Mouse (Mus musculus) thymus, postnatal 4 days (tissue): ENCODE data around the gene Pde10a.
A peak's percentile ranks its signal among the peaks of the same experiment; 100 is the strongest.

Experiments
- DNase-seq: peaks from one replicate; pipeline ENCODE4 v3.0.0; 2021

Gene Pde10a

GRCm38 (mm10) chr17:8526815-8527261 is 1.7 kb downstream of the Pde10a start:
- DNase-seq, result no peak

GRCm38 (mm10) chr17:8528641-8529040 is 3.5 kb downstream of the Pde10a start:
- no peak for DNase-seq

- no peak for DNase-seq
Observed at GRCm38 (mm10) chr17:8532609-8533008, 7.4 kb downstream of the Pde10a start.

GRCm38 (mm10) chr17:8533828-8534227 is 8.7 kb downstream of the Pde10a start:
- DNase-seq, result peak; percentile 76

- DNase-seq, result no peak
Observed at GRCm38 (mm10) chr17:8536522-8536921, 11.3 kb downstream of the Pde10a start.

GRCm38 (mm10) chr17:8538102-8538501 is 12.9 kb downstream of the Pde10a start:
- peak; percentile 73 for DNase-seq

- DNase-seq, result no peak
Observed at GRCm38 (mm10) chr17:8541974-8542538, 16.9 kb downstream of the Pde10a start.

GRCm38 (mm10) chr17:8546366-8546765 is 21.2 kb downstream of the Pde10a start:
- no peak for DNase-seq

- DNase-seq, result peak; percentile 72
Observed at GRCm38 (mm10) chr17:8548733-8549132, 23.6 kb downstream of the Pde10a start.

GRCm38 (mm10) chr17:8551641-8552040 is 26.5 kb downstream of the Pde10a start:
- DNase-seq, result no peak

- no peak for DNase-seq
Observed at GRCm38 (mm10) chr17:8552346-8553035, 27.3 kb downstream of the Pde10a start.

GRCm38 (mm10) chr17:8553601-8554000 is 28.4 kb downstream of the Pde10a start:
- no peak for DNase-seq

GRCm38 (mm10) chr17:8554219-8554618 is 29.0 kb downstream of the Pde10a start:
- no peak for DNase-seq

- DNase-seq, result no peak
Observed at GRCm38 (mm10) chr17:8555785-8556184, 30.6 kb downstream of the Pde10a start.

GRCm38 (mm10) chr17:8556223-8556622 is 31.1 kb downstream of the Pde10a start:
- DNase-seq, result no peak

GRCm38 (mm10) chr17:8557926-8558325 is 32.8 kb downstream of the Pde10a start:
- DNase-seq, result no peak

- peak; percentile 57 for DNase-seq
Observed at GRCm38 (mm10) chr17:8562101-8562885, 37.1 kb downstream of the Pde10a start.

- DNase-seq, result peak; percentile 37
Observed at GRCm38 (mm10) chr17:8562886-8563280, 37.7 kb downstream of the Pde10a start.

- DNase-seq, result no peak
Observed at GRCm38 (mm10) chr17:8566850-8567249, 41.7 kb downstream of the Pde10a start, which contains the start of gene Gm17087. Gene Gm17087 (minus strand): TSS chr17:8566950.

- DNase-seq, result no peak
Observed at GRCm38 (mm10) chr17:8573542-8574260, 48.5 kb downstream of the Pde10a start.

GRCm38 (mm10) chr17:8580360-8580759 is 55.2 kb downstream of the Pde10a start:
- DNase-seq, result peak; percentile 44

- no peak for DNase-seq
Observed at GRCm38 (mm10) chr17:8581579-8581978, 56.4 kb downstream of the Pde10a start.
